Mouse (Mus musculus) neutrophil, adult 83 days (primary cell): ENCODE measurements around the gene Tomm7. TPM values are rescaled to one million over a fixed set of nuclear protein-coding genes. Genes with fewer than 3 reads are reported as not detected.

ENCODE experiments used
- total RNA-seq, 2 experiments: library from RNA; stranded (reverse); gene quantifications; one replicate each; pipeline ENCODE4 v1.2.4; 2023

The Tomm7 gene
- 10 to 100 TPM; 41.4 to 44.9 TPM for total RNA-seq

GRCm38 (mm10) chr5:23843674-23844530, at the start of gene Tomm7:
TSS of gene Tomm7 (minus strand) at chr5:23844161.

Other genes starting within 250 kb of the Tomm7 start
- 100 to 1,000 TPM; 124 to 128 TPM for gene Srpk2, start 159.5 kb downstream of the Tomm7 start, total RNA-seq
- gene Pus7, start 60.5 kb downstream of the Tomm7 start, total RNA-seq: 1 to 10 TPM; 4.5 to 7.9 TPM
- gene Rint1, start 56.5 kb downstream of the Tomm7 start, total RNA-seq: 10 to 100 TPM; 11.9 to 15.1 TPM
- 10 to 100 TPM; 22.3 to 22.8 TPM for gene Fam126a, start 186.5 kb upstream of the Tomm7 start, total RNA-seq